Mouse (Mus musculus): ENCODE measurements at regions not wholly inside any gene's neighbourhood (a gene's known extent, or its start where the extent isn't known, plus 50 kb on each side); places are given as distances from the start of the nearest gene placed in this dataset.

DNA sequence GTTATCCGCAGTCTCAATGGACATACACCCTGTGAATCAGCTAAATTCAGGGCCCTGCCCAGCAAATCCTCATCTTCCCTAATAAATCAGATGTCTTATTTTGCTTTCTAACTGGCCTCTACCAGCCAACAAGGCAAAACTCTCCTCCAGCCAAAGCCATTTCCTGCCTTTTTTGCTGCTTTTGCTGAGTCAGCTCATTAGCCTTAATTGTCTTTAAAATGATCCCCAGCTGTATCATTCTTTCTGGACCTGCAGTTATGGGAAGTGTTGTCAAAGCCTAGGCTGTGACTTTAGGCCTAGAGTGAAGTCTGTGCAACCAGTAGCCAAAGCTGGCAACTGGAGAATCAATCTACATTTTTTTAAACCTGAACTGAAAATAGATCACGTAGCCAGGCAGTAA, 81.4 kb downstream of the Mtpn start:
- no peak for ATAC-seq (replicated peaks in 1 of 2; ENCODE audit: insufficient read depth in 1 of 2, low FRiP score in 2 of 2, low TSS enrichment in 1 of 2, low read depth in 1 of 2, poor library complexity in 2 of 2, severe bottlenecking in 2 of 2)

DNA sequence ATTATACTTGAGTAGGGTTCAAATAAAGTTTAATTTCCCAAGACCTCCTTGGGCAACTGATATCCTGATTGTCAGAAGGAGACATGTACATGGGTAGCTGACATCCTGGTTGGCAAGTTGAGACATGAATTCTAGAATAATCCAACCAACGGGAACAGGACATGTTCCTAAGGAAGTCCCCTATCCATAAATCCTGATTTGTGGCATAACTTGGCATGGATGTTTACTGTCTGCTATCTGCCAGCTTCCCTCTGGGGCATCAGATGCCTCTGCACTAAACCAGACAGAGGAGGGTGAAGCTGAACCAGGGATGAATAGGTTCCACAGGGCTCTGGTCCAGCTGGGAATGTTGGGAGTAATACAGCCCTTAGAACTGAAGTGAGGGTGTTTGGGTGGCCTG, 94.7 kb downstream of the Mtpn start:
- ATAC-seq (replicated peaks in 1 of 2; ENCODE audit: insufficient read depth in 1 of 2, low FRiP score in 2 of 2, low TSS enrichment in 1 of 2, low read depth in 1 of 2, poor library complexity in 2 of 2, severe bottlenecking in 2 of 2), result no peak

DNA sequence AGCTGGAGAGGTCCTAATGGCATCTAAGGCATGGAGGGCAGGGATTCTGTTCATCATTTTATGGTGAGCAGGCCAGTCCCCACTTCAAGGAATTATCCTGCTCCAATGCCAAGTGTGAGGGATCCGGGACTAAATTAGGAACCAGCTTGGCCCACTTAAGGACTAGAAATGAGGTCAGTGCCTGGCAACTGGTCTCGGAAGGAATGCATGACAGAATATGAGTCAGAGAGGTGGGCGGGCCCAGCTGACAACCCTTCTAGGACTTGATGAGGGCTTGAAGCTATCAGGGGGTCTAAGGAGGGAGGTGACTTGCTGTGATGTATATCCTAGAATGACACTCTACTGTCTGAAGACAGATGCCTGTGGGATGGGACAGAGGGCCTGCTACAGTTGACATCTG, 100.4 kb upstream of the Fam180a start:
- ATAC-seq (replicated peaks in 1 of 2; ENCODE audit: insufficient read depth in 1 of 2, low FRiP score in 2 of 2, low TSS enrichment in 1 of 2, low read depth in 1 of 2, poor library complexity in 2 of 2, severe bottlenecking in 2 of 2), result no peak

DNA sequence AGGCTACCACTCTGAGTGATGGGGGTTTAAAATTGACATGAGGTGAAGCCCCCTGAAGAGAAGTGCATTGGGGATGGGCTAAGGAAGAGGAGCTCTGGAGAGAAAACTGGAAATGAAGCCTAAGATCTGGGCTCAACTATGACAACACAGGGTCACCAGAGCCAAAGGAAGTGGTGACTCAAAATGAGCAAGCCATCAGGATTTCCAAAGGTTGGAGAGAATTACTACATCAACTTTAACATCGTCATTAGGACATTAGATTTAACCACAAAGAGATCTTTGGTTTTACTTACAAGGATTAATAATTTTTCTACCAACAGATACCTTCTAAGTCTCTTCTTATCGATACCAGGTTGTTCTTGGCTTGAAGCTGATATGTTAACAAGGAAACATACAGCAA, 98.6 kb upstream of the Fam180a start:
- no peak for ATAC-seq (replicated peaks in 1 of 2; ENCODE audit: insufficient read depth in 1 of 2, low FRiP score in 2 of 2, low TSS enrichment in 1 of 2, low read depth in 1 of 2, poor library complexity in 2 of 2, severe bottlenecking in 2 of 2)

DNA sequence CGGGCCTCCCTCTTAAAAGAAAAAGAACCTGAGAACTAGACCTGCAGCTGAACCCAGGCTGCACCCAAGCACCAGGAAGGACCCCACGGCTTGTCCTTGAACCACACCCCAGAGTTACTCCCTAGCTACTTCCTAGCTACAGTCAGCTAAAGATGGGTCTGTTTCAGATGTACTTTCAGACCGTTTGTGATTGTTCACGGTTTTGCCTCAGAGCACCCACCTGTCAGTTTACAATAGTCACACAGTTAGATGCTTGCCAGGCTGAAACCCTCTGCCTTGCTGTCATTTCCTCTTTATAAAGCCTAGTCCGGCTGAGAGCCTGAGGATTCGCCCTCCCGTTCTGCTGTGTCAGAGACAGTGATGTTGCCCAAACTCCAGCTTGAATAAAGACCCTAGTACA, 95.0 kb upstream of the Fam180a start:
- ATAC-seq (replicated peaks in 1 of 2; ENCODE audit: insufficient read depth in 1 of 2, low FRiP score in 2 of 2, low TSS enrichment in 1 of 2, low read depth in 1 of 2, poor library complexity in 2 of 2, severe bottlenecking in 2 of 2), result no peak

GRCm38 (mm10) chr6:35405044-35405443, 79.1 kb upstream of the Fam180a start:
- no peak for ATAC-seq (replicated peaks in 1 of 2; ENCODE audit: insufficient read depth in 1 of 2, low FRiP score in 2 of 2, low TSS enrichment in 1 of 2, low read depth in 1 of 2, poor library complexity in 2 of 2, severe bottlenecking in 2 of 2)

- ATAC-seq (replicated peaks in 1 of 2; ENCODE audit: insufficient read depth in 1 of 2, low FRiP score in 2 of 2, low TSS enrichment in 1 of 2, low read depth in 1 of 2, poor library complexity in 2 of 2, severe bottlenecking in 2 of 2), result no peak
These were observed 77.5 kb upstream of the Fam180a start for GRCm38 (mm10) chr6:35403341-35403910.

DNA sequence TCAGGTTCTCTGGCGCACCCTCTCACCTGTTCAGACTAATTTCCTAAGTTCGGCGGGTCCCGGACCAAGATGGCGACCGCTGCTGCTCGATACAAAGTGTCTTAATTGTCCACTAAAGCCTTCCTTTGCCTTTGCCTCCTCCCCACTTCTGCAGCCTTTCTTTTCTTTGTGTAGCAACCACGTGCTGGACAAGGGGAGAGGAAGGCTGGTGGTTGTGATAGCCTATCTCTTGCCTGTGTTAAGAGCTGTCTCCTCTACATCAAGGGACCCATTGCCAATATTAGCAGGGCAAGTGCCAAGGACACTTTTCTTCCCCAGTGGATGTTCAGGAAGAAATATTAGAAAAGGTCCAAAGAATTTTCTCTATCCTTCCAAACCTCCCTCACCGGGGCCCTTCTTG, 69.8 kb upstream of the Fam180a start:
- no peak for ATAC-seq (replicated peaks in 1 of 2; ENCODE audit: insufficient read depth in 1 of 2, low FRiP score in 2 of 2, low TSS enrichment in 1 of 2, low read depth in 1 of 2, poor library complexity in 2 of 2, severe bottlenecking in 2 of 2)

- no peak for ATAC-seq (replicated peaks in 1 of 2; ENCODE audit: insufficient read depth in 1 of 2, low FRiP score in 2 of 2, low TSS enrichment in 1 of 2, low read depth in 1 of 2, poor library complexity in 2 of 2, severe bottlenecking in 2 of 2)
These were observed 62.9 kb upstream of the Fam180a start for GRCm38 (mm10) chr6:35388827-35389226.

- no peak for ATAC-seq (replicated peaks in 1 of 2; ENCODE audit: insufficient read depth in 1 of 2, low FRiP score in 2 of 2, low TSS enrichment in 1 of 2, low read depth in 1 of 2, poor library complexity in 2 of 2, severe bottlenecking in 2 of 2)
These were observed 55.6 kb upstream of the Fam180a start for GRCm38 (mm10) chr6:35381536-35381935.

GRCm38 (mm10) chr6:35380721-35381466, 55.0 kb upstream of the Fam180a start:
- peak in 1 of 2 experiments; percentile 63; a peak in 2 of 4 replicates for ATAC-seq (replicated peaks in 1 of 2; ENCODE audit: insufficient read depth in 1 of 2, low FRiP score in 2 of 2, low TSS enrichment in 1 of 2, low read depth in 1 of 2, poor library complexity in 2 of 2, severe bottlenecking in 2 of 2)

DNA sequence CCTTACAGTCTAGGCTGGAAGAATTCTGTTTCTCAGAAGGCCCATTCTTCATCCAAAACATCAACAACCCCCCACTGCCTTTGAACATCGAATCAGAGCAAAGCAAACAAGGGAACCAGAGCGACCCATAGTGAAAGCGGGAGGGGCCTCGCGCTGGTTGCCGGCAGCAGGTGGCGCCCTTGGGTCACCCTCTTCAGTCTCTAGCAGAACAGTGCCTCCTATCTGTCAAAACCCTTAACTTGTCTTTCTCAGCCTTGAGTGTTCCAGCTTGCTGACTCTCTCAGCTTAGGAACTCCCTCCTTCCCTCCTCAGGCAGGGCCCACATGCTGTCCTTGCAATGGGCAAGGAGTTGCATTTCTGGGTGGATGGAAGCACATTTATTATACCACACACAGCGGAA, 53.9 kb upstream of the Fam180a start:
- ATAC-seq (replicated peaks in 1 of 2; ENCODE audit: insufficient read depth in 1 of 2, low FRiP score in 2 of 2, low TSS enrichment in 1 of 2, low read depth in 1 of 2, poor library complexity in 2 of 2, severe bottlenecking in 2 of 2), result peak; percentile 90 to 92

DNA sequence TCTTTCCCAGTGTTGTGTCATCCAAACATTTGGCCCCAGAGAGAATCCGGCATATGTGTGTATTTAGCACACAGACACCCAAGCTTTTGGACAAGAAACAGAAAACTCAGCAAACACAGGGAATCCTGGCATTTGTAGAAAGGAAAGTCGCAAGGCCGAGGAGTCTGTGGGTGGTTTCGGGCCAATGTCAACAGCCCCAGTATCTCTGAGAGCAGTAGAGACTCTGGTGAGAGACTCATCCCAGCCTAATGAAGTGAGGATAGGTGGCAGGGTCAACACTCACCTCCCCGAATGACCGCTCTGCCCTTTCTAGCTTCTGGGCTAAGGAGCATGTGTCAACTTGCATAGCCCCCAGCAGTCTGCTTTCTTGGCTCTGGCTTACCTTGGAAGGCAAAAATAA, 52.9 kb upstream of the Fam180a start:
- no peak for ATAC-seq (replicated peaks in 1 of 2; ENCODE audit: insufficient read depth in 1 of 2, low FRiP score in 2 of 2, low TSS enrichment in 1 of 2, low read depth in 1 of 2, poor library complexity in 2 of 2, severe bottlenecking in 2 of 2)

DNA sequence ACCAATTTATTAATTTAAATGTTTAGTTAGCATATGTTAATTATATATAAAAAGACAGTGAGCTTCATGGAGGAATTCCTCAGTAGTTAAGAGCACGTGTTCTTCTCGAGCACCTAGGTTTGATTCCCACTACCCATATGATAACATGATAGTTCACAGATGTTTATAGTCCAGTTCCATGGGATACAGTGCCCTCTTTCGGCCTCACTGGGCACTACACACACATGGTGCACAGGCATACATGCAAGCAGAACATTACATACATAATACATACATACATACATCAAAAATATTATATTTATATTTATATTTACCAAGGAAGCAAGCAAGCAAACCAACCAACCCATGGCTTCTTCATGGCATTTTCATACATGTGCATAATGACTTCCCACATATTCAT, 51.6 kb upstream of the Fam180a start:
- no peak for ATAC-seq (replicated peaks in 1 of 2; ENCODE audit: insufficient read depth in 1 of 2, low FRiP score in 2 of 2, low TSS enrichment in 1 of 2, low read depth in 1 of 2, poor library complexity in 2 of 2, severe bottlenecking in 2 of 2)

GRCm38 (mm10) chr6:35376526-35376925, 50.6 kb upstream of the Fam180a start:
- ATAC-seq (replicated peaks in 1 of 2; ENCODE audit: insufficient read depth in 1 of 2, low FRiP score in 2 of 2, low TSS enrichment in 1 of 2, low read depth in 1 of 2, poor library complexity in 2 of 2, severe bottlenecking in 2 of 2), result no peak
